Mouse (Mus musculus) intestine, embryonic 15.5 days (tissue): Measurements from ENCODE around the gene Fbxw2. TPM values are rescaled to one million over a fixed set of nuclear protein-coding genes. Genes with fewer than 3 reads are reported as not detected.
"Not testable (repeated sequence)": the region's sequence is repeated elsewhere in the genome, so short reads cannot be mapped to it uniquely, and the experiment has no call there.

Experiments
- ATAC-seq: fragments of 200-750 bp; cut with Nextera tagmentation; 2 replicates; pipeline ENCODE4 v1.8.0; 2017; ENCODE audit warnings: moderate TSS enrichment, moderate library complexity
- H3K27ac ChIP-seq: fragments of 300-500 bp; sonication (generic); 2 replicates; pipeline ENCODE4 v1.5.1; 2015; ENCODE audit warnings: mild to moderate bottlenecking, inconsistent platforms
- H3K27me3 ChIP-seq: fragments of 300-500 bp; sonication (generic); replicated peaks from 2 replicates; pipeline ENCODE4 v1.6.1; 2015; ENCODE audit warnings: inconsistent platforms
- H3K36me3 ChIP-seq: fragments of 300-500 bp; sonication (generic); 2 replicates; pipeline ENCODE4 v1.6.1; 2015; ENCODE audit warnings: inconsistent platforms
- H3K4me1 ChIP-seq: fragments of 300-500 bp; sonication (generic); replicated peaks from 2 replicates; pipeline ENCODE4 v1.6.1; 2015; ENCODE audit warnings: inconsistent platforms
- H3K4me2 ChIP-seq: fragments of 300-500 bp; sonication (generic); replicated peaks from 2 replicates; pipeline ENCODE4 v1.6.1; 2015; ENCODE audit warnings: mild to moderate bottlenecking, inconsistent platforms
- H3K4me3 ChIP-seq: fragments of 300-500 bp; sonication (generic); replicated peaks from 2 replicates; pipeline ENCODE4 v1.5.1; 2015; ENCODE audit warnings: inconsistent platforms
- H3K9ac ChIP-seq: fragments of 300-500 bp; sonication (generic); 2 replicates; pipeline ENCODE4 v1.6.1; 2015; ENCODE audit warnings: inconsistent platforms
- H3K9me3 ChIP-seq: fragments of 300-500 bp; sonication (generic); 2 replicates; pipeline ENCODE4 v1.6.1; 2016; ENCODE audit warnings: inconsistent platforms
- WGBS: fragments of 180-500 bp; shearing (Covaris S2); methylation state at CpG from one replicate; pipeline ENCODE4 v1.1.7; 2015; 5-methylcytosine and 5-hydroxymethylcytosine counted together
- polyA plus RNA-seq: library from polyadenylated mRNA; unstranded; fragments of >200 nt; fragmentation: Nextera tagmentation; extraction: Ambion mirVana; gene quantifications from 2 replicates; pipeline ENCODE4 v1.2.1, GENCODE M21; 2015

Gene Fbxw2
- polyA plus RNA-seq, 1 experiment from 2014 or later = 68.3 TPM

DNA sequence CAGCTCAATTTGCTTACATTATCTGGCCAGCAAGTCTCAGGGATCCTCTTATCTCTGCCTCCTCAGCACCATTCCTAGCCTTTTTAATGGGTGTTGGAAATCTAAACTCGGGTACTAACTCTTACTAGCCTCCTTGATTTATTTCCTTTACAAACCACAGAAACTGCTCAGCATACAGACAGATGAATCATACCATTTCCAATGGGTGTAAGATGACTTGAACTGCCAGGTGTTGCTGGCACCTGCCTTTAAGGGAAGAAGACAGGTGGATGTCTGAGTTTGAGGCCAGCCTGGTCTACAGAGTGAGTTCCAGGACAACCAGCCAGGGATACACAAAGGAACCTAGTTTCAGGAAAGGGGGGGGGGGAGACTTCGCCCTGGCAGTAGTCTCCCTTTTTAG, 18.1 kb downstream of the Fbxw2 start:
- H3K9me3 ChIP-seq = no peaks in the 10 kb centered on the region
- H3K4me1 ChIP-seq = peaks cover 7% of the 10 kb centered on the region
- no peaks in the 10 kb centered on the region for H3K27me3 ChIP-seq
- peaks cover 7% of the 10 kb centered on the region for H3K36me3 ChIP-seq
- 68% methylated on average over 2 of the region's 2 CpGs for WGBS
- ATAC-seq = no peak
- no peak overlapping the region for H3K9ac ChIP-seq
- H3K27ac ChIP-seq = no peak overlapping the region
- H3K4me3 ChIP-seq = no peak overlapping the region
- no peak overlapping the region for H3K4me2 ChIP-seq

DNA sequence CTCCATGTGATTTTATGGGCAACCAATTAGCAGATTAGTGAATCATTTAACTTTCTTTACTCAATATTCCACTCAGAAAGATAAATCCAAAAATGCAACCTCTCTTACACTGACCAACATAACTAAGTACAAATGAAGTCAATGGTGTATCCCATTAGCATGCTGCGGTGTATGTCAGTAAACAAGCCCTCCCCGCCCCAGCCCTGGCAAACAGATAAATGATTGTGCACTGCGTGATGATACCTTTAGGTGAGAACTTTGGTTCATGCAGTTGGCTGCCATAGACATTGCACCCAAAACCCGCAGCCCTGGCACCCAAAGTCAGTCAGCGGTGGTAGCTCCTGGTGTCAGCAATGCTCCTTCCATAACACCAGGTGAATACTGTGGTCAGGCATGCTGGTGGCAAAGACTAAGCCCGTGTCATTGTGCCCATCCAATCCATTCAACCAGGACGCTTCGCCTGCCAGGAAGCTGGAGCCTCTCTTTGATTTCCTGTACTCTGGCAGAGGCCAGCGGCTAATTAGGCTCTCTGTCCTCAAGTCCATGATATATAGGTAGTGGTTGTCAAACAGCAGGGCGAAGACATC, 20.7 kb downstream of the Fbxw2 start:
- no peak overlapping the region for H3K4me3 ChIP-seq
- H3K4me2 ChIP-seq = no peak overlapping the region
- H3K36me3 ChIP-seq = peaks cover 4% of the 10 kb centered on the region; the same call in 1 of the 2 replicates
- 90% methylated on average over 10 of the region's 10 CpGs for WGBS
- peaks cover 8% of the 10 kb centered on the region for H3K4me1 ChIP-seq
- no peak overlapping the region for H3K9ac ChIP-seq
- no peak overlapping the region for H3K27ac ChIP-seq
- no peaks in the 10 kb centered on the region for H3K9me3 ChIP-seq
- no peak for ATAC-seq
- H3K27me3 ChIP-seq = no peaks in the 10 kb centered on the region

DNA sequence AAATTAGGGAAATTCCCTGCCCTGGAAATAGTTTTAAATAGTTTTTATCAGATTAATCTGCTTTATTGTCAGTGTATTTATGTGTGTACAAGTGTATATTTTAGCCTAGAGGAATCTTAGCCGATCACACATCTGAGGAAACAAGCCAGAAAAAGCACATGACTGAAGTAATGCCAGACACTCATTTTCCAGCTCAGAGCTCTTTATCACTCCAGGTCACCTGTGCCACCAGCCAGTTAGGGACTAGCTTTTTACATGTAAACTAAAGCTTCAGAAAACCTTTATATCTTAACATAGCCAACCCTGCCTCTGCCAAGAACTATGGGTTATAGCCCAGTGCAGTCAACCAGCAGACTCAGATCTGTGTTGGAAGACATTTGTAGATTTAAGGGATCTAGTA, 21.3 kb downstream of the Fbxw2 start:
- no peak for ATAC-seq
- 71% methylated on average over 1 of the region's 1 CpGs for WGBS
- H3K4me3 ChIP-seq = no peak overlapping the region

DNA sequence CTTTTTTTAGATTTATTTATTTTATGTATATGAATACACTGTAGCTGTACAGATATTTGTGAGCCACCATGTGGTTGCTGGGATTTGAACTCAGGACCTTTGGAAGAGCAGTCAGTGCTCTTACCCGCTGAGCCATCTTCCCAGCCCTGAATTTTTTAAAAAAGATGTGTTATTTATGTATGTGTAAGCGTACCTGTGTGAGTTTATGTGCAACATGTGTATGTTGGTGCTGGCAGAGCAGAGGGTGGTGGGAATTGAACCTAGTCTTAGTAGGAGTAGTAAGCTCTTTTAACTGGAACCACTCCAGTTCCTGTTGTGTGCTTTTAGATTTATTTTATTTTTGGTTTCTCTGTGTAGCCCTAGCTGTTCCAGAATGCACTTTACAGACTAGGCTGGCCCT, 21.9 kb downstream of the Fbxw2 start:
- WGBS = 93% methylated on average over 2 of the region's 2 CpGs
- Histone ChIP-seq H3K4me2 (peak overlapping the region; percentile 46), H3K9me3 (no peaks in the 10 kb centered on the region), H3K27me3 (no peaks in the 10 kb centered on the region), H3K4me3 (no peak overlapping the region), H3K27ac (no peak overlapping the region), H3K4me1 (peaks cover 10% of the 10 kb centered on the region), H3K36me3 (peaks cover 4% of the 10 kb centered on the region; the same call in 1 of the 2 replicates), H3K9ac (no peak overlapping the region)
- no peak for ATAC-seq

More for the DNA sequence above, 21.3 kb downstream of the Fbxw2 start:
- Histone ChIP-seq H3K4me2 (no peak overlapping the region), H3K27me3 (no peaks in the 10 kb centered on the region), H3K9me3 (no peaks in the 10 kb centered on the region), H3K36me3 (peaks cover 4% of the 10 kb centered on the region; the same call in 1 of the 2 replicates), H3K27ac (no peak overlapping the region), H3K9ac (no peak overlapping the region), H3K4me1 (peaks cover 10% of the 10 kb centered on the region)

DNA sequence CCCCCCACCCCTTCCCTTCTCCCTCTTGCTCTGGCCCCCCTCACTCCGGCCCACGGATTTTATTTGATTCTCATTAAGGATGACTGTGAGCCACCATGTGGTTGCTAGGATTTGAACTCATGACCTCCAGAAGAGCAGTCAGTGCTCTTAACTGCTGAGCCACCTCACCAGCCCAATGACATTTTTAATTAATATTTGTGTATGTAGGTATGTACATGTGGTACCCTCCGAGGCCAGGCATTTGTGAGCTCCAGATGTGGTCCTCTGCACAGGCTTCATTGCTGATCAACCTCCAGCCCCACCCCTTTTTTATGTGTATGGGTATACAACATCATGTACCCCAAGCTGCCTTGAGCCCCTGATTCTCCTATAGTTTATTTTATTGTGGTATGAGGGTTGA, 22.4 kb downstream of the Fbxw2 start:
- peaks cover 4% of the 10 kb centered on the region; the same call in 1 of the 2 replicates for H3K36me3 ChIP-seq
- H3K4me3 ChIP-seq = 0 out of 2 replicates have a peak overlapping the region, but pooled peaks have one; percentile 9
- no peak for ATAC-seq
- WGBS = 58% methylated on average over 3 of the region's 3 CpGs
- no peaks in the 10 kb centered on the region for H3K9me3 ChIP-seq
- H3K4me1 ChIP-seq = peaks cover 13% of the 10 kb centered on the region
- H3K27ac ChIP-seq = no peak overlapping the region
- H3K9ac ChIP-seq = peak overlapping the region; percentile 17; the same call in 1 of the 2 replicates
- peak overlapping the region; percentile 46 for H3K4me2 ChIP-seq
- H3K27me3 ChIP-seq = no peaks in the 10 kb centered on the region

DNA sequence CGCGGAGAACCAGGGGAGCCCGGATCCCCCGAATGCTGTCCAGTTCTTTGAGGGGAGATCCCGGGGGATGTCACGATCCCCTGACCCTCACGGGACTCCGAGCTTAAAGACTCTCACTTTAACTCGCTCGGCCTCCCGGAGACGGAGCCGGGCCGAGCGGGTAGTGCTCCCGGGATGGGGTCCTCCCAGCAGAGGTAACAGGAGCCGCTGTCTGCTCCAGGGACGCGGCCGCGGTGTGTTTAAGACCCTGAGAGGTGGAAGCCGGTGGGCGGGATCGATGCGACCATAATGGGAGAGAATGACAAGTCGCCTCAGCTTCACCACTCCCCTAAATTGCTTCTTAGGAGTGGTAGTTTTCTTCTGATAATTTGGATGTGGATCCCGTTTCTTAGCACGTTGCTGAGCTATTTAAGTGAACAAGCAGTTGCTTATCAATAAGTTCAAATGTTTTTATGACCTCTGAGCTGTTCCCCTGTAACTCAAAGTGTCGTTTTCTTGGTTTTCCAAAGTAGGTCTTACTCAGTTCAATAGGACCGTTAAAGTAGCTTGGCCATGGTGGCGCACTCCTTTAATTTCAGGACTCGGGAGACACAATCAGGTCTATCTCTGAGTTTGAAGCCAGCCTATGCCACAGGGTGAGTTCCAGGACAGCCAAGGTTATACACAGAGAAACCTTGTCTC, 23.4 kb downstream of the Fbxw2 start:
- not testable (repeated sequence) for H3K9me3 ChIP-seq, H3K27me3 ChIP-seq, H3K36me3 ChIP-seq
- H3K4me3 ChIP-seq = peak overlapping the region; percentile 67
- peaks cover 13% of the 10 kb centered on the region for H3K4me1 ChIP-seq
- ATAC-seq = peak; percentile 63
- WGBS = under 1% methylated on average over 29 of the region's 32 CpGs
- peak overlapping the region; percentile 54 for H3K4me2 ChIP-seq
- H3K27ac ChIP-seq = peak overlapping the region; percentile 82
- peak overlapping the region; percentile 69 for H3K9ac ChIP-seq

DNA sequence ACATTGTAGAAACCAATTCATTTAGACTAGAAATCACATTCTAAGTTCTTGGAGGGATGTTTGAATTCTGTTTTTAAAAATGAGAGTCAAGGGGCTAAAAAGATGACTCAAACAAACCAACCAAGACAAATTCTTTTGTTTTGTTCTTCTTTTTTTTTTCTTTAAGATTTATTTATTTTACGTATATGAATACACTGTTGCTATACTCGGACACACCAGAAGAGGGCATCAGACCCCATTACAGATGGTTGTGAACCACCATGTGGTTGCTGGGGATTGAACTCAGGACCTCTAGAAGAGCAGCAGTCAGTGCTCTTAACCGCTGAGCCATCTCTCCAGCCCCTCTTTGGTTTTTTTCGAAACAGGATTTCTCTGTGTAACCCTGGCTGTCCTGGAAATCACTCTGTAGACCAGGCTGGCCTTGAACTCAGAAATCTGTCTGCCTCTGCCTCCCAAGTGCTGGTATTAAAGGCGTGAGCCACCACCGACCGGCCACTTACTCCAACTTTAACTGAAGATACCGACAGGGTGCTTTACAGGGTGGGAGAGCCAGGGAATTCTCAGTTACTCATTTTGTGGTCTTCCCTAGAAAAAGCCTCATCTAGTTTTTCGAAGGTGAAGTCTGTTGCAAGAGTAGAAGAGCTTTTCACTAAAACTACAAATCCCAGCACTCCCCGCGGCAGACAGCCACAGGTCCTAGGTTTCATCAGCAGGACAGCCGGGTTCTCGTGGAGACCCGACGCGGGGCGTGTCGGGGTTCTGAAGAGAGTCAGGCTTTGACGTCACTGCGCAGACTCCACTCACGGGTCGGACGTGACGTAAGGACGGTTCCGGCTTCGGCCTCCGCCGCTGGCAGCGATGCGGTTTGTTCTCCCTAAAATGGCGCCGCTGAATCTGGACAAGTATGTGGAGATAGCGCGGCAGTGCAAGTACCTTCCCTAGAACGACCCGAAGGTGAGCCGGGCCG, 24.3 kb downstream of the Fbxw2 start:
- peaks cover 13% of the 10 kb centered on the region for H3K4me1 ChIP-seq
- peak; percentile 96 for ATAC-seq
- 6% methylated on average over 39 of the region's 39 CpGs for WGBS

DNA sequence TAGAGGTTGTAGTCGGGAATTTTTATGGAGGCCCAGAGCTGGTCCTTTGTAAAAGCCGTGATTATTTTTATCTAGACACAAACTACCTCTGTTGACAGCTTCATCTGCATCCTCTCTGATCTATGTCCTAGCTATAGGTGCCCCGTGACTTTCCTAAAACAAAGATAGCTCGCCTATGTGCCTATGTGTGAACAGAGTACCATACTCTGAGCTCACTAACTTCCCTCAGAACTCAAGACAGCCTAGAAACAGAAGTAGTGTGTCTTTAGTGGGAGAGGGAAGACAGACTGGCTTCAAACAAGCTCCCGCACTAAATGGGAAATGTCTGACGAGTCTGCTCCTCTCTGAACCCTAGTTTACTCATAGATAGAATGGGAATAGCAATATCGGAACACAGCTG, 25.7 kb downstream of the Fbxw2 start:
- Histone ChIP-seq H3K27ac (no peak overlapping the region; the same call in 1 of the 2 replicates), H3K9ac (peak overlapping the region; percentile 76; the same call in 1 of the 2 replicates), H3K4me3 (no peak overlapping the region), H3K36me3 (no peaks in the 10 kb centered on the region), H3K4me1 (peaks cover 12% of the 10 kb centered on the region), H3K9me3 (no peaks in the 10 kb centered on the region), H3K27me3 (no peaks in the 10 kb centered on the region), H3K4me2 (peak overlapping the region; percentile 76)
- ATAC-seq = no peak
- 76% methylated on average over 7 of the region's 7 CpGs for WGBS

More for the DNA sequence above, 24.3 kb downstream of the Fbxw2 start:
- H3K4me2 ChIP-seq = peak overlapping the region; percentile 39
- H3K9me3 ChIP-seq = no peaks in the 10 kb centered on the region
- H3K27me3 ChIP-seq = no peaks in the 10 kb centered on the region
- H3K36me3 ChIP-seq = no peaks in the 10 kb centered on the region
- H3K27ac ChIP-seq = peak overlapping the region; percentile 82
- H3K9ac ChIP-seq = peak overlapping the region; percentile 69
- H3K4me3 ChIP-seq = peak overlapping the region; percentile 67

DNA sequence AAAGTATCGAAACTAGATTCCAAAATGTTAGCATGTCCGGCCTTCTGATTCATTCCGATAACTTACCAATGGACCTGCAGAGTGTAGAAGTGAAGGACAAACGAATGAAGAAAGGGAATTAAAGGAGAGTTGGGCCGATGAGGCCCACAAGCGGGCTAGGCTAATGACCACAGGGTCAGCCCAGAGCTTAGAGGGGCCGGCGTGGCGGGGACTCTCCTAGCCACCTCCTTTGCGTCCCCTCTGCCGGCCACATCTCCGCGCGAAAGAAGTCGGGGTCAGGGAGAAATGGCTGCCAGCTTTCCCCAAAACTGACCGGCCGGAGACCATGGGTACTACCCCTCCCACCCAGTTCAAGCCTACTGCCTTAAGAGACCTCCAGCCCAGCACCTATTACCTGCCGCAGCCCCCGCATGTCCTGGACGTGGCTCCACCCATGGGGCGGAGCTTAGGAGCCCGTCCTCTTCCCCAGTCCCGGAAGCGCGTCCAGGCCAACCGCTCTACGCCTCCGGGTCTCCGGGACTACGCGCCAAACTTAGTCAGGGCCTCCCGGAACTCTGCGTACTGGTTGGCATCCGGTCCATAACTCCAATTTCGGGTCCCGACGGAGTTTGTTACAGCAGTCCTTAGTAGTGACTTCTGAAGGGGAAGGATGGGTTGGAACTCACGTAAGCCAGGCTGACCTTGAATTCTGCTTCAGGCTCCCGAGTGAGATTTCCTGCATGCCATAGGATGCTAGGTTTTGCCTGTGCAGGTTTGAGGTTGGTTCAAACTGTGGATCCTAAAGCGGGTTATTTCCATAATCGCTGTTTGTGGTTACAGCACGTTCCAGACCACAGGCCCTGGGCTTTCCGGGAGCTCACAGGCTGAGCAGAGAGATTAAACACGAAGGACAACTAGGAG, 26.5 kb downstream of the Fbxw2 start, which contains the start of gene Rabepk:
Gene Rabepk (minus strand): TSS at position 556 of the 900 bp plus-strand sequence.
- 2% methylated on average over 44 of the region's 44 CpGs for WGBS
- ATAC-seq = peak; percentile 86

DNA sequence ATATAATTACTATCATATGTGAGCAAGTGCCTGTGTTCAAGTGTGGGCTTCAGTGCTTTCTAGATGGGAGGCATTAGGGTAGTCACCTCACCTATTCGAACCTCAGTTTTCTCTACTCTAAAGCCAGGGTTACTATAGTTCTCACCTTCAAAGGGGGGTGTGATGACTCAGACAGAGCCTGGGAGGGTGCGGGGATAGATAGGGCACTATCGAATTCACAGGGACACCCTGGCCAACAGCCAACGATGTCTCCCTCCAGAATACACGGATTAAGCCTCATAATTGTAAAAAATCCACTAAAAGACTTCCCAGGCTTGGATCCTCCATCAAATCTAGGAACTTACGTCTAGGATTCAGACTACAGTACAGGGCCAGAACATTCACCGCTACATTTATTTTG, 30.7 kb downstream of the Fbxw2 start:
- H3K27me3 ChIP-seq = no peaks in the 10 kb centered on the region
- no peak overlapping the region for H3K9ac ChIP-seq
- no peak overlapping the region for H3K27ac ChIP-seq
- H3K36me3 ChIP-seq = 0 out of 2 replicates have a peak, but pooled peaks cover 2% of the 10 kb centered on the region
- H3K4me1 ChIP-seq = 0 out of 2 replicates have a peak, but pooled peaks cover 5% of the 10 kb centered on the region
- WGBS = 92% methylated on average over 7 of the region's 7 CpGs
- H3K4me2 ChIP-seq = no peak overlapping the region
- H3K9me3 ChIP-seq = no peaks in the 10 kb centered on the region
- no peak overlapping the region for H3K4me3 ChIP-seq
- ATAC-seq = no peak

More for the DNA sequence above, 26.5 kb downstream of the Fbxw2 start, which contains the start of gene Rabepk:
- Histone ChIP-seq H3K27me3 (no peaks in the 10 kb centered on the region), H3K27ac (peak within 1 kb of the TSS; percentile 42), H3K4me2 (peak within 1 kb of the TSS; percentile 76), H3K36me3 (0 out of 2 replicates have a peak, but pooled peaks cover 2% of the 10 kb centered on the region), H3K9ac (peak within 1 kb of the TSS; percentile 76), H3K4me3 (peak within 1 kb of the TSS; percentile 71), H3K4me1 (peaks cover 11% of the 10 kb centered on the region), H3K9me3 (no peaks in the 10 kb centered on the region)

DNA sequence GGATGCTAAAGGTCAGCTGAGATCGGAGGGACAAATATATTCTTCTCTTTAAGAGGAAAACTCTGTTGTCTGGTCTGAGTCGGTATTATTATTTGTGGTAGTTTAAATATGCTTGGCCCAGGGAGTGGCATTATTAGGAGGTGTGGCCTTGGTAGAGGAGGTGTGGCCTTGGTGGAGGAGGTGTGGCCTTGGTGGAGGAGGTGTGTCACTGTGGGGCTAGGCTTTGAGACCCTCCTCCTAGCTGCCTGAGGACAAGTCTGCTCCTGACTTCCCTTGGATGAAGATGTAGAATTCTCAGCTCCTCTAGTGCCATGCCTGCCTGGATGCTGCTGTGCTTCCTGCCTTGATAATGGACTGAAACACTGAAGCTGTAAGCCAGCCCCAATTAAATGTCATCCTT, 31.6 kb downstream of the Fbxw2 start:
- no peaks in the 10 kb centered on the region for H3K9me3 ChIP-seq
- WGBS = 86% methylated on average over 2 of the region's 2 CpGs
- H3K27me3 ChIP-seq = no peaks in the 10 kb centered on the region
- H3K4me2 ChIP-seq = no peak overlapping the region
- H3K9ac ChIP-seq = no peak overlapping the region
- H3K4me3 ChIP-seq = no peak overlapping the region
- H3K36me3 ChIP-seq = 0 out of 2 replicates have a peak, but pooled peaks cover 2% of the 10 kb centered on the region
- H3K4me1 ChIP-seq = 0 out of 2 replicates have a peak, but pooled peaks cover 3% of the 10 kb centered on the region
- ATAC-seq = no peak
- H3K27ac ChIP-seq = no peak overlapping the region
